Mouse (Mus musculus) layer of hippocampus, adult 18-20 months (tissue): ENCODE measurements around the gene Gm14214. TPM values are rescaled to one million over a fixed set of nuclear protein-coding genes. Genes with fewer than 3 reads are reported as not detected.

ENCODE experiments used
- DNase-seq, 2 experiments: peaks; one replicate each; pipeline ENCODE4 v3.0.0; 2022; ENCODE audit warnings: low spot score in 2 of 2
- total RNA-seq, 2 experiments: library from RNA; stranded (reverse); gene quantifications; 2 replicates each; pipeline ENCODE4 v1.2.3; 2021

The Gm14214 gene
- total RNA-seq, 2 experiments from 2014 or later = not detected

DNA sequence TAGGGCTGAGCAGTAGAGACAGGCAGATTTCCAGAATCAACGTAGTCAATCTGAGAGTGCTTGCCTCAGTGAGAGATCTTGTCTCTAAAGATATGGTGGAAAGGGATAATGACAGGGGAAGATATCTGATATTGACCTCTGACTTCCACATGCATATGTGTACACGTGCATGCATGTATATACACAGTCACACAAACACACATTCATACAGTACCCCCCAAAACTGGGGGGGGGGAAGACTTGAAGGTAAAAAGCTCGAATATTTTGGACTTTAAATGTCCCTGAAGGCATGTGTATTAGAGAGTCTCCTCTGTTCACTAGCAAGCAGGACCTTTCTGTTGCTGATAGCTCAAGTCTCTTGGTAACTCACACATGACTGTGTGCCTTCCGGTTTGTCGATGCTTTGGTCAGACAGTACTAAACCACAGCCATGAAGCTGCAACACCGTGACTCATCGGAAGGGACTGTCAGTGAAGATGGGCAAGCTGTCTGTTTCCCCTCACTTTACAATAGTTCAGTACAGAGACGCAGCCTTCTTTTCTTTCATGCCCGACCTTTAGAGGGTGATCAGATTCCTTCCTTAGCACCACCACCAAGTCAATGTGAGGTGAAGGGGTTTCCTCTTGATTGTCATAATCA, 37.2 kb downstream of the Gm14214 start:
- DNase-seq = no peak

DNA sequence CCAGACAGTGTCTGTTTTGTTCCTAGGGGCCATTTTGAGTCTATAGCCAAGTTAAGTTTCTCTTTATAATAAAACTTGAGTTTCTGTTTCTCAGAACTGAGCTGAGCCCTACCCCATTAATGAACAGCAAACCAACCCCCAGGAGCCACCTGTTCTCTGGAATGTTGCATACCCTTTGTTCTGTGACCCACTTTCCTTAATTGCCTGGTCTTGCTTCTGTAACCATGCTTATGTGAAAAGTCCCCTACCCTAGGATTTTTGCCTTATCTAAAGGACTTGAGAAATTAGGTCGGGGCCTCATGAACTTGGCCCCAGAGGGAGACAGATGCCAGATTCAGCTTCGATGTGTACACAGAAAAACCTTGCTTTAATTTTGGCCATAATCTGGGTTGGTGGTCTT, 37.9 kb downstream of the Gm14214 start:
- DNase-seq = no peak

DNA sequence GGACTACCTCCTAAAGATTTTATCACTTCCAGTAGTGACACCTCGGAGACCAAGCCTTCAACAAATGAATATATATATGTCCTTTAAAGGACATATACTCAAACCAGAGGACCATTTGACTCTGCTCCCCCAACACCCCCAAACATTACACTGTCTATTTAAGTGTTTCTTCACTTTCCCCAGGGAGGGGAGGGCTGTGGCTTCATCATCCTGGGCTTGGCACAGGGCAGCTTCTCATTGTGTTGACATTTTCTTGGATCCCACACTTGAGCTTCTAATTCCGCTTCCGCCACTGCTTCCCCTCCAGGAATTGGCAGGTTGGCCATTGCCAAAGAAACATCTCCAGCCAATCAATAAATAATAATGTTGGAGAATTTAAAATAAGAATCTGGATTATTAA, 39.0 kb downstream of the Gm14214 start:
- no peak for DNase-seq

DNA sequence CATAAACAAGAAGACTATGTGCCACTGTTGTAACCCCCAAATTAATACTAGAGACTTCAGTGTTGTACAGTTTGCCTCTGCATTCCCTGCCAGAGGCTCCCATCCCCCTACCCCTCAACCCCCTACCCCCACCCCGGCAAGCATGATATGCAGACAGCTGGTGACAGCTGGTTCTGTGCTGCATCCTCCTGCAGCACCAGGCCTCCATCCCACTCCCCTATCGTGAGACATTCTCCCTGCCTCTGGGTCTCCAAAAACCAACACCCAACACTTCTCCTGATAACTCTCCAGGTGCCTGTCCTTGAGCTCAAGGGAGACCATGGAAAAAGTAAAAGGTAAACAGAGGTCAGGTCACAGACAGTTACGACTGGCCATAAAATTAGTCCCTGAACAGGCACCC, 40.1 kb downstream of the Gm14214 start:
- DNase-seq = no peak

DNA sequence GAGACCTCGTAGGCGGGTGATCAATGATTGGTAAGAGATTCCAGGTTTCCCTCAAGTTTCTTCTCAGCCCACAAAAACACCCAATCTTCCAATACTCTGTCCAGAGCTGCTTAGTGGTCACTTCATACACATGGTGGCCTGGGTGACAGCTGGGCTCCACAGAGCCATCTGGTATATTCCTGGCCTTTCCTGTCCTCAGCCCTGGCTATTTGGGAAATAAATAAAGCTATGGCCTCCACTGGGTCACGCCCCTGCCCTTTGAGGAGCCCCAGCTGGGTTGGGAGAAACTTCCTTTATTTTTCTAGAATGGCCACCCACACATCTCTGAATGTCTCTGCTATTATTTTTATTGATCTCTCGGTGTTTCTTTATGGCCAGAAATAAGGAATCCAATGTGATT, 46.4 kb downstream of the Gm14214 start:
- DNase-seq = no peak

DNA sequence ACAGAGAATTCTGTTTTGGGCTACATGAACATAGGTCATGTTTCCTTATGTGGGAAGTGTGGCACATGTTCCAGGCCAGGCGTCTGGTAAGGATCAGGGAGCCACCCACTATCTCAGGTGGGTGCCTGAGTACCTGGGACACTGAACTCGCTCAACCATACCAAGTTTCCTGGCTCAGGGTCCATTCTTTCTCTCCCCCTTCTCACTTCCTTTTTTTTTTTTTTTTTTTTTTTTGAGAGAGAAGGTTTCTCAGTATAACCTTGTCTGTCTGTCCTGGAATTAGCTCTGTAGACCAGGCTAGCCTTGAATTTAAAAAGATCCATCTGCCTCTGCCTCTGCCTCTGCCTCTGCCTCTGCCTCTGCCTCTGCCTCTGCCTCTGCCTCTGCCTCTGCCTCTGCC, 49.5 kb downstream of the Gm14214 start:
- no peak for DNase-seq

Other genes starting within 250 kb of the Gm14214 start
- gene 1700003F12Rik, start 222.9 kb downstream of the Gm14214 start, total RNA-seq = under 1 TPM in 1 of 2 experiments, not detected in 1; 0.47 TPM
- gene Actl10, start 218.3 kb downstream of the Gm14214 start, total RNA-seq = not detected
- gene Necab3, start 211.1 kb downstream of the Gm14214 start, total RNA-seq = 10 to 100 TPM; 20.9 to 26.5 TPM
- gene E2f1, start 200.1 kb downstream of the Gm14214 start, total RNA-seq = 1 to 10 TPM; 4.4 to 4.7 TPM
- gene Pxmp4, start 166.3 kb downstream of the Gm14214 start, total RNA-seq = 10 to 100 TPM in 1 of 2 experiments, 1 to 10 TPM in 1; 10.0 to 10.8 TPM
- gene Zfp341, start 156.7 kb downstream of the Gm14214 start, total RNA-seq = 10 to 100 TPM in 1 of 2 experiments, 1 to 10 TPM in 1; 9.4 to 10.6 TPM
- not detected for gene 4930519P11Rik, start 156.6 kb downstream of the Gm14214 start, total RNA-seq
- gene Chmp4b, start 118.3 kb downstream of the Gm14214 start, total RNA-seq = 100 to 1,000 TPM; 222 to 223 TPM
- gene Raly, start 21.1 kb upstream of the Gm14214 start, total RNA-seq = 10 to 100 TPM; 67.1 to 73.5 TPM
- gene a, start 21.4 kb upstream of the Gm14214 start, total RNA-seq = not detected
- 10 to 100 TPM; 47.9 to 50.0 TPM for gene Eif2s2, start 122.9 kb upstream of the Gm14214 start, total RNA-seq
- under 1 TPM; 0.13 to 0.15 TPM for gene Gm14226, start 248.2 kb upstream of the Gm14214 start, total RNA-seq